ENCODE assay signal across 9 mouse cellular contexts in genomic region chr19:59196111-59196666, GRCm38 (mm10). TPM values are rescaled to one million over a fixed set of nuclear protein-coding genes. Genes with fewer than 3 reads are reported as not detected.
DNase-seq lines count a peak whose midpoint lies in the region; ATAC-seq and TF ChIP-seq lines count a peak whose summit lies in the region.
"Had no signal": no experiment of that assay in that cellular context is flagged by ENCODE, and none has a peak within 500 bp of the region (broad histone marks: within the 10 kb centered on the region; RNA-seq: fewer than 3 reads in every experiment).

No protein-coding gene starts in this region.

- no peaks in the 10 kb centered on the region for H3K36me3 ChIP-seq in heart, embryonic 11.5 days (ENCODE audit: control insufficient read depth, insufficient read depth, low read length)
- no peaks in the 10 kb centered on the region for H3K36me3 ChIP-seq in intestine, embryonic 15.5 days
- no peaks in the 10 kb centered on the region for H3K36me3 ChIP-seq in midbrain, postnatal 0 days (ENCODE audit: insufficient read depth, low read length)

- 5% methylated on average over 15 of the region's 15 CpGs for WGBS in heart, embryonic 11.5 days (ENCODE audit: insufficient replicate concordance)
- WGBS in intestine, embryonic 15.5 days = 4% methylated on average over 15 of the region's 15 CpGs
- 3% methylated on average over 15 of the region's 15 CpGs for WGBS in midbrain, postnatal 0 days

- peak; percentile 67 for TF ChIP-seq CTCF in Patski (IDR thresholded peaks at IDR 0.05)
- TF ChIP-seq CTCF in embryonic fibroblast, embryonic 13.5 days (IDR thresholded peaks at IDR 0.05; ENCODE audit: borderline replicate concordance, insufficient read depth, low read length) = peak; percentile 81
- TF ChIP-seq CTCF in midbrain, postnatal 0 days (IDR thresholded peaks at IDR 0.05) = peak; percentile 71

- no peak overlapping the region for H3K4me3 ChIP-seq in heart, embryonic 11.5 days (ENCODE audit: low read depth, low read length)
- no peak overlapping the region for H3K4me3 ChIP-seq in embryonic fibroblast, embryonic 13.5 days (ENCODE audit: insufficient read depth, low read length)
- H3K4me3 ChIP-seq in intestine, embryonic 15.5 days (replicated peaks) = no peak overlapping the region
- no peak overlapping the region for H3K4me3 ChIP-seq in midbrain, postnatal 0 days (ENCODE audit: low read depth, low read length)

- H3K4me2 ChIP-seq in heart, embryonic 11.5 days = no peak overlapping the region; the same call in 1 of the 2 replicates
- no peak overlapping the region for H3K4me2 ChIP-seq in intestine, embryonic 15.5 days (replicated peaks)
- H3K4me2 ChIP-seq in midbrain, postnatal 0 days (ENCODE audit: low read depth, low read length, poor library complexity, severe bottlenecking) = no peak overlapping the region

- peaks cover 8% of the 10 kb centered on the region; the same call in 1 of the 2 replicates for H3K4me1 ChIP-seq in heart, embryonic 11.5 days (ENCODE audit: control insufficient read depth, insufficient read depth, low read length)
- H3K4me1 ChIP-seq in embryonic fibroblast, embryonic 13.5 days (ENCODE audit: control insufficient read depth, insufficient read depth, low read length) = no peaks in the 10 kb centered on the region
- H3K4me1 ChIP-seq in intestine, embryonic 15.5 days (replicated peaks) = peaks cover 8% of the 10 kb centered on the region
- H3K4me1 ChIP-seq in midbrain, postnatal 0 days (ENCODE audit: insufficient read depth, low read length) = no peaks in the 10 kb centered on the region

- no peak overlapping the region for H3K9ac ChIP-seq in heart, embryonic 11.5 days (ENCODE audit: low read depth, low read length)
- H3K9ac ChIP-seq in intestine, embryonic 15.5 days = no peak overlapping the region
- no peak overlapping the region for H3K9ac ChIP-seq in midbrain, postnatal 0 days (replicated peaks; ENCODE audit: low read length, poor library complexity, severe bottlenecking)

- H3K27ac ChIP-seq in heart, embryonic 11.5 days (ENCODE audit: low read depth, low read length) = no peak overlapping the region
- H3K27ac ChIP-seq in embryonic fibroblast, embryonic 13.5 days (ENCODE audit: insufficient read depth, low read length) = no peak overlapping the region
- H3K27ac ChIP-seq in intestine, embryonic 15.5 days = no peak overlapping the region
- no peak overlapping the region for H3K27ac ChIP-seq in midbrain, postnatal 0 days (ENCODE audit: low read depth, low read length)

- CTCF ChIA-PET in Patski (lab: Charles Lee) = interaction anchor here (1.1 to 4.8 kb wide), 4 partner anchors 9 to 284 kb away, joined by 3 to 36 read pairs (median 10); no protein-coding TSS in a partner anchor

- no peak for TF ChIP-seq POLR2A in embryonic fibroblast, embryonic 13.5 days (IDR thresholded peaks at IDR 0.05; ENCODE audit: low read depth, low read length)

- peaks cover 67% of the 10 kb centered on the region for H3K27me3 ChIP-seq in heart, embryonic 11.5 days (ENCODE audit: control insufficient read depth, insufficient read depth, low read length)
- H3K27me3 ChIP-seq in Patski = peaks cover 67% of the 10 kb centered on the region
- peaks cover 58% of the 10 kb centered on the region for H3K27me3 ChIP-seq in intestine, embryonic 15.5 days (replicated peaks)
- H3K27me3 ChIP-seq in midbrain, postnatal 0 days (ENCODE audit: insufficient read depth, low read length) = peaks cover 54% of the 10 kb centered on the region

- in situ Hi-C loops in Patski (cut with MboI; ENCODE audit: low pct_unique_long_range_greater_than_20kb) = no loop called here

- peaks cover 4% of the 10 kb centered on the region for H3K9me3 ChIP-seq in heart, embryonic 11.5 days (replicated peaks; ENCODE audit: control insufficient read depth, low read length)
- no peaks in the 10 kb centered on the region for H3K9me3 ChIP-seq in intestine, embryonic 15.5 days
- no peaks in the 10 kb centered on the region for H3K9me3 ChIP-seq in midbrain, postnatal 0 days (ENCODE audit: low read length)

- DNase-seq in heart, adult 18-20 months = peak; percentile 14 to 53
- no peak for DNase-seq in Patski (ENCODE audit: low read depth, low spot score)
- peak; percentile 38 to 63 for DNase-seq in left cerebral cortex, postnatal 14 days (ENCODE audit: low spot score in 2 of 2)
- DNase-seq in midbrain, postnatal 0 days (ENCODE audit: low spot score) = peak; percentile 61
- peak; percentile 20 to 39 for DNase-seq in urinary bladder, postnatal 36 days (ENCODE audit: low spot score in 2 of 2)

- no peak for ATAC-seq in heart, embryonic 11.5 days (replicated peaks; ENCODE audit: insufficient number of reproducible peaks, low FRiP score, low TSS enrichment)
- ATAC-seq in Patski = no peak
- peak; percentile 55; the same call in 1 of the 2 replicates for ATAC-seq in intestine, embryonic 15.5 days
- no peak for ATAC-seq in midbrain, postnatal 0 days (ENCODE audit: low FRiP score)

- intact Hi-C loops in left cerebral cortex, postnatal 14 days (cut with DNase I) = no loop called here

- POLR2A ChIA-PET in Patski (lab: Charles Lee) = no interaction called here

RNA-seq across cellular contexts. Expression of gene Kcnk18, which starts 22.8 kb away (rescaled TPM):
- total RNA-seq in heart, adult 18-20 months (2021) = not detected
- not detected in 2 replicates for polyA plus RNA-seq in heart, embryonic 11.5 days (2014; fragmentation: Nextera tagmentation; extraction: Ambion mirVana)
- polyA plus RNA-seq in Patski (2021) = not detected
- polyA plus RNA-seq in embryonic fibroblast, embryonic 13.5 days (2011; ENCODE audit: insufficient read length, low read depth, missing spikeins) = not detected in 2 replicates
- polyA plus RNA-seq in intestine, embryonic 15.5 days (2015; fragmentation: Nextera tagmentation; extraction: Ambion mirVana) = not detected in 2 replicates
- total RNA-seq in left cerebral cortex, postnatal 14 days (2021) = not detected
- not detected in 2 replicates for total RNA-seq in midbrain, postnatal 0 days (2014; rRNA removed)
- not detected in 2 replicates for polyA plus RNA-seq in midbrain, postnatal 0 days (2015; fragmentation: Nextera tagmentation; extraction: Ambion mirVana)
- polyA plus RNA-seq: large intestine, adult 2 months had no signal

RNA-seq across cellular contexts. Expression of gene Vax1, which starts 26.3 kb away (rescaled TPM):
- not detected for total RNA-seq in heart, adult 18-20 months (2021)
- polyA plus RNA-seq in heart, embryonic 11.5 days (2014; fragmentation: Nextera tagmentation; extraction: Ambion mirVana) = not detected in 2 replicates
- polyA plus RNA-seq in Patski (2021) = not detected
- polyA plus RNA-seq in embryonic fibroblast, embryonic 13.5 days (2011; ENCODE audit: insufficient read length, low read depth, missing spikeins) = not detected in 2 replicates
- not detected in 2 replicates for polyA plus RNA-seq in intestine, embryonic 15.5 days (2015; fragmentation: Nextera tagmentation; extraction: Ambion mirVana)
- total RNA-seq in left cerebral cortex, postnatal 14 days (2021) = 1 to 10 TPM in 1 of 2 experiments, under 1 TPM in 1; 0.68 to 1.5 TPM
- total RNA-seq in midbrain, postnatal 0 days (2014; rRNA removed) = not detected in 2 replicates
- 0.91 and 2.2 TPM in 2 replicates for polyA plus RNA-seq in midbrain, postnatal 0 days (2015; fragmentation: Nextera tagmentation; extraction: Ambion mirVana)
- polyA plus RNA-seq: large intestine, adult 2 months had no signal
